Mouse (Mus musculus) hindbrain, embryonic 12.5 days (tissue): ENCODE measurements around the gene Tmem214. TPM values are rescaled to one million over a fixed set of nuclear protein-coding genes. Genes with fewer than 3 reads are reported as not detected.

Experiments
- polyA plus RNA-seq: library from polyadenylated mRNA; unstranded; fragments of >200 nt; fragmentation: Nextera tagmentation; extraction: Ambion mirVana; gene quantifications from 2 replicates; pipeline ENCODE4 v1.2.1, GENCODE M21; 2016

Tmem214 gene
- polyA plus RNA-seq, 1 experiment from 2014 or later: 68.5 TPM

Other genes starting within 250 kb of the Tmem214 start
- gene Slc35f6, start 220.1 kb upstream of the Tmem214 start, polyA plus RNA-seq: 28.2 and 29.3 TPM in 2 replicates
- gene Cenpa, start 201.2 kb upstream of the Tmem214 start, polyA plus RNA-seq: 200 and 221 TPM in 2 replicates
- 135 and 156 TPM in 2 replicates for gene Dpysl5, start 156.4 kb upstream of the Tmem214 start, polyA plus RNA-seq
- gene Mapre3, start 53.4 kb upstream of the Tmem214 start, polyA plus RNA-seq: 73.1 and 81.0 TPM in 2 replicates
- gene Agbl5, start 20.7 kb downstream of the Tmem214 start, polyA plus RNA-seq: 32.4 and 36.9 TPM in 2 replicates
- gene Ost4, start 39.8 kb downstream of the Tmem214 start, polyA plus RNA-seq: 256 and 303 TPM in 2 replicates
- gene Emilin1, start 45.4 kb downstream of the Tmem214 start, polyA plus RNA-seq: 121 and 122 TPM in 2 replicates
- 5.6 and 7.1 TPM in 2 replicates for gene Khk, start 53.4 kb downstream of the Tmem214 start, polyA plus RNA-seq
- 12.4 and 14.2 TPM in 2 replicates for gene Cgref1, start 77.6 kb downstream of the Tmem214 start, polyA plus RNA-seq
- gene Preb, start 92.3 kb downstream of the Tmem214 start, polyA plus RNA-seq: 120 and 127 TPM in 2 replicates
- not detected in 2 replicates for gene Tcf23, start 100.7 kb downstream of the Tmem214 start, polyA plus RNA-seq
- 119 and 122 TPM in 2 replicates for gene Atraid, start 180.3 kb downstream of the Tmem214 start, polyA plus RNA-seq
- gene Slc5a6, start 180.9 kb downstream of the Tmem214 start, polyA plus RNA-seq: 13.8 and 14.0 TPM in 2 replicates
- gene Cad, start 186.8 kb downstream of the Tmem214 start, polyA plus RNA-seq: 32.2 and 32.4 TPM in 2 replicates
- not detected in 2 replicates for gene Dnajc5g, start 238.3 kb downstream of the Tmem214 start, polyA plus RNA-seq
- gene Slc30a3, start 240.2 kb downstream of the Tmem214 start, polyA plus RNA-seq: 15.7 and 16.2 TPM in 2 replicates
- gene Trim54, start 248.7 kb downstream of the Tmem214 start, polyA plus RNA-seq: 0.40 and 0.86 TPM in 2 replicates